Mouse (Mus musculus) midbrain, embryonic 10.5 days (tissue): ENCODE data around the gene Fanci. TPM values are rescaled to one million over a fixed set of nuclear protein-coding genes. Genes with fewer than 3 reads are reported as not detected.

ENCODE experiments used
- polyA plus RNA-seq: library from polyadenylated mRNA; unstranded; fragments of >200 nt; fragmentation: Nextera tagmentation; extraction: Ambion mirVana; gene quantifications from 2 replicates; pipeline ENCODE4 v1.2.1, GENCODE M21; 2016

Fanci gene
- polyA plus RNA-seq, 1 experiment from 2014 or later, result 22.6 TPM

Other genes with a start within 250 kb of the Fanci start
- gene Mfge8, start 242.9 kb upstream of the Fanci start, polyA plus RNA-seq, result 94.9 and 98.1 TPM in 2 replicates
- 6.8 and 8.7 TPM in 2 replicates for gene Abhd2, start 118.7 kb upstream of the Fanci start, polyA plus RNA-seq
- 0.31 and 0.91 TPM in 2 replicates for gene Rlbp1, start 4.9 kb upstream of the Fanci start, polyA plus RNA-seq
- 41.3 and 43.2 TPM in 2 replicates for gene Polg, start 74.4 kb downstream of the Fanci start, polyA plus RNA-seq
- 0.55 and 0.81 TPM in 2 replicates for gene Rhcg, start 225.7 kb downstream of the Fanci start, polyA plus RNA-seq